Mouse (Mus musculus): ENCODE data around the gene Trim40. TPM values are rescaled to one million over a fixed set of nuclear protein-coding genes. Genes with fewer than 3 reads are reported as not detected.

The Trim40 gene
- total RNA-seq (2021) = not detected
- long read RNA-seq, experiment 1 = 0 reads
- long read RNA-seq, experiment 2 = 0 reads

DNA sequence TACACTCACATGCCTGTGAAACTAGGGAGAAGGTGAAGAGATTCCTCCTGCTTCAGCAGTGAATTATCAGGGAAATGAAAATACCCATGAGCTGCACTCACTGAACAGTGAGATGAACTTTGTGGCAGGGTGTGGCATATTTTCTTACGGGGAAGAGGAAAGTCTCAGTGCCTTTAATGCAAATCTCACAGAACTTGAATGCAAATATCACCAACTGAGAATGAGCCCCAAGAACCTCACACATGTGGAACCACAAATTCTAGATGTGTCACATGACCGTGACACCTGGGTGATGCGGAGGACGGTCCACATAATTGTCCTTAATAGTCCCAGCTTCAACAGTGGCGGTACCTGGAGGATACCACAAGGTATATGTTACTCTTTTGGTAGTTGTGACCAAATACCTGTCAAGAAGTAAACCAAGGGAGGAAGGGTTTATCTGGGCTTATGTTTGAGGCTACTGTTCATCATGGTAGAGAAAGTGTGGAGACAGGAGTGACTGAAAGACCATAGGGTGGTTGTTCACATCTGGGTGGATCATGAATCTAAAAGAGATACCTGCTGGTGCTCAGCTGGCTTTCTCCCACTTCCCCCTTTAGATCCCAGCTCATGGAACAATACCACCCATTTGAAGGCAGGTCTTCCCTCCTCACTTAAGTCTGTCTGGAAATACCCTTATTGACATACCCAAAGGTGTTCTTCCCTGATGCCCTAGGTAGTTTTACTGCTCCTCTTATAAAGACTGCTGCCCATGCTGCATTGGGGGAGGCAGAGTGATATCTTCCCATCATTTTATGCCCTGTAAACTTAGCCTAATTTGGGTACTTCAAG is at the start of gene Trim40:
Trim40 (minus strand) TSS at position 51 of the 831 bp plus-strand sequence.
- DNase-seq (ENCODE audit: low spot score in 2 of 2) = no peak

DNA sequence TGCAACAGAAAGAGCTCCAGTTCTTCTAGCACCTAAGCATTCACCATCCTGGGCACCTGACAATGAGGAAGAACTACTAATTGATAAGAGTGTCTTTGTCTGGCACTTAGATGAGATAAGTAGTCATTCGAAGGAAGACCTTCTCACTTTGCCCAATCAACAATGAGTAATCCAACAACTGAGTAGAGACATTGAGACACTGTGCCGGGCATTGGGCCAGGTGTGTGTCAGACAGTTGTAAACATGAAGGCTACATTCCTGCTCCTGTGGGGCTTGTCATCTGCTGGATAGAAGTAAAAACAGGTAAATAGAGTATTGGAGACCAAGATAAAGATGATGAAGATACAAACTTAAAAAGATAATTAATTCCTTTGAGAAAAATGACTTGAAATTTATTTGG is 48.1 kb upstream of the Trim40 start:
- no peak for DNase-seq (ENCODE audit: low spot score in 2 of 2)

DNA sequence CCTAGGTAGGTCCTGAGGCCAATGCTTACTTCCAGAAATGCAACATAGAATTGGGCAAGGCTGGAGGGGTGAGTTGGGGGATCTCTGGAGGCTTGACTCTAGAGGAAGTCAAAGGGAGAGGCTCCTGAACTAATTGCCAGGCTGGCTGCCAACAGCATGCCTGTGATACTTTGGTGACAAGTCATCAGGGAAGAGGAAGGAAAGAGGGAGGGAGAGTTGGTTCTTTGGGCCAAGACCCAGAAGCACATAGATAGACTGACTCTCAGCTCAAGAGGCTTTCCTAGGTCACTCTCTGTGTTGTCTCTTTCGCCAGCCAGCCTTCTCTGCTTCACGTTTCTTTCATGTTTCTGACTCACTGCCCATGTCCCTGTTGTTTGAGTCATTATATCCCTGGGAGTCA is 41.9 kb upstream of the Trim40 start:
- DNase-seq (ENCODE audit: low spot score in 2 of 2) = no peak

DNA sequence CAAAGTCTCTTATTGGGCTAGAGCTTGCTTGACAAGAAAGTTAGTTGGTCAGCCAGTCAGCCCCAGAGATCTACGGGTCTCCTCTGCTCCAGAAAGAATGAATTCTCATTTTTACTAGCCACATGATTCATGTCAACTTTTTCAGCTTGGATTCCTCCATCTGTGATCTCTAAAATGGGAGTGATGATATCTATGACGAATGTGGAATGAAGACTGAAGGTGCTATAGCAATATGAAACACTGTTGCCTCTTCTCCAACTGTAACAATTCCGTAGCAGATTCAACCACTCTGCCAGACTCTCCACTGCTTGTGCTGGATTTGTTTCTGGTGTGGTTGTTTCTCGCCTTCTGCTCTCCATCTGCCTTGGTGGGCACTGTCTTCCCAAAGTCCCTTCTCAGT is 41.2 kb upstream of the Trim40 start:
- no peak for DNase-seq (ENCODE audit: low spot score in 2 of 2)

DNA sequence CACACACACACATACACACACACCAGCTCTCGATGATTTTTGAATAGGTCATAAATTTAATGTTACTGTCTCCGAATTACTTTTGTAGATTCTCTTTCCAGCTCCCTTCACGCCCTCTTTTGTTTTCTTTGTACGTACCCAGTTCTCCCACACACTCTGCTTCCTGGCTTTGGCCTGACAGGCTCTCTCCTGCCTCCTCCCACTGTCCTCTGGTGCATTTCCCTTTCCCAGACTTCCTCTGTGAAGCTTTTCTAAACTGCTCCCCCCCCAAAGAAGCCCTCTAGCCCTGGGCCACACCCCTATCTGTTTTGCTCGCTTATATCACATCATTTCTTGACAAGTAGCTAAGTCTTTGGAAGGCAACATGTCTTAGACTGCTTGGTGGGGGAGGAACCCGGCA is 40.3 kb upstream of the Trim40 start:
- DNase-seq (ENCODE audit: low spot score in 2 of 2) = no peak

DNA sequence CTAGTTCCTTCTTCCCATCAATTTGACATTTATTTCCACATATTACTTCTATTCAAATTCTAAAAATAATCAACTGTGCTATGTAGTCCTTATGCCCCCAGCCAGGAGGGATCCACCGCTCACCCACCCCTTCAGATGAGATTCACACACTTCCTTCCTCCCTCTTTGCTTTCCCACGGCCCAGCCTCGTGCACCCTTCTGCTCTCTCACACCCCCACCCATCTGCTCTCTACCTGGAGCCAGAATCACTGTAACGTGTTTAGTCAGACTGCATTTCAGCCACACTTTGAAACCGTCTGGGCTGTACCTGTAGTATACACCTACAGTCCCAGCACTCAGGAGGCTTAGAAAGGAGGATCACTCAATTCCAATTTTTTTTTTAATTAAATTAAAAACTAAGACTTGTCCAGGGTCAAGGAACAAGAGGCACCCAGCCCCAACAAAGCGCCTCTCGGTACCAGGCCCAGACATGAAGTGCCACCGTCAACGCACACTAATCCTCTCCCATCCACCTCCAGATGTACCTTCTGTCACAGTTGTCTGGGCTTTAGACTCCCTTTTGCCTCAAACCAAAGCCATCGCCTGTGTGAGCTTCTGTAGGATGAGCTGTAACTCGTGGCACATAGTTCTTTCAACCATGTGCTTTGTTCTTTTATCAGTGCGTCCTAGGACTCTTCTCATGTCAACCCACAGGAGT is 39.5 kb upstream of the Trim40 start:
- peak in 1 of 2 experiments; percentile 49 for DNase-seq (ENCODE audit: low spot score in 2 of 2)

DNA sequence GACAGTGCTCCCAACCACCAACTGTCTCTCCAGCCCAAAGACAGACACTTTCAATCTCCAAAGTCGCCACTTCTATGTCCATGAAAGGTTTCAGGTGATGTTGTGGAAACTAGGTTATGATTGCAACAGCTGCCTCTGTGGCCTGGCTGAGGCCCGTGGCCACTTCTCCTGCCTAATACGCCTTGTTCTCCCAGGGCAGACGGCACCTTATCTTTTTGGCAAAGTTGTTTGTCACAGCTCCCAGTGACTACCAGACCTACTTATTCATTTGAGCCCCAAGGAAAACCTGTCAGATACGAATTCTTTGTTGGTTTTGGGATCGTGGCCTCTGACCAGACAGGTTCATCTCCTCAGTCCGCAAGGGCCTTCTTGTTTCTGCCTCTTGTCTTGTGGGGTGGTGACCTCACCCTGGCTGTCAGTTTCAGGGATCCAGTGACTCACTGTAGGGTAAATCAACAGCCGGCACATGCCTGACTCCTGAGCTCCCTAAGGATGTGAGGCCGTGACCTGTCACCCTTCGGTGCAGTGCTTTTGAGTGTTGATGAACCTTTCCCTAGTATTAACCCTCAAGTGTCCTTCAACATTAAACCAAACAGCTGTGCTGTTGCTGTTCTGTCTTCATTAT is 37.7 kb upstream of the Trim40 start:
- no peak for DNase-seq (ENCODE audit: low spot score in 2 of 2)

DNA sequence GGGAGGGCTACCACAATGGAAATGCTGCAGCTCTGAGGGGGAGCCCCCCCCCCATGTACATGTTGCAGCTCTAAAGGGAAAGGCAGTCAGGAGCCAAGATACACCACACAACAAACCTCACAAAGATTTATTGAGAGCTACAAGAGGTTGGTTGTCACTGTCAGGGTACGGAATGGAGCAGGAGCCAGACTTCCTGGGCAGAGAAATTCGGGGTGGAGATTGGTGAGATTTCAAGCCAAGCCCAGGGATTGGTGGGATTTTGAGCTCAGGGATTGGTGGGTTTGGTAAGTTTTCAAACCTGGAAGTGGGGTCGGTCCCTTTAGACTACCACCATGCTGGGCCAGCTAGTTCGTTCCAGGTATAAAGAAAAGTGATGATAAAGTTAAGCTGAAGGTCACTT is 33.6 kb upstream of the Trim40 start:
- DNase-seq (ENCODE audit: low spot score in 2 of 2) = no peak

DNA sequence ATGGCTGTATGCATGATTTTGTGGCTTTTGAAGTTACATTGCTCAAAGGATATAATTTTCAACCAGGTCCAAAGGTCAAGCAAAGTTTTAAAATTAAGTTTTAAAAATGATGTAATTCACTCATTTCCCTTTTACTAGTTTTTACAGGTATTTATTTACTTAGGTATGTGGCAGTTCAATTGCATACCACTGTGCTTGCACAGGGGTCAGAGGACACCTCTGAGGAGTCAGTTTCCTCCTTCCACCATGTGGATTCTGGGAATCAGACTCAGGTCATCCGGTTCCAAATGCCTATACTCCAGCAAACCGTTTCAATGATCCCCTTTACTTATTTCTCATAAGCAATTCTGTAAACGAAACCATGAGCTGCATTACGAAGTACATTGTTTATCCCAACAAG is 32.8 kb upstream of the Trim40 start:
- DNase-seq (ENCODE audit: low spot score in 2 of 2) = no peak

DNA sequence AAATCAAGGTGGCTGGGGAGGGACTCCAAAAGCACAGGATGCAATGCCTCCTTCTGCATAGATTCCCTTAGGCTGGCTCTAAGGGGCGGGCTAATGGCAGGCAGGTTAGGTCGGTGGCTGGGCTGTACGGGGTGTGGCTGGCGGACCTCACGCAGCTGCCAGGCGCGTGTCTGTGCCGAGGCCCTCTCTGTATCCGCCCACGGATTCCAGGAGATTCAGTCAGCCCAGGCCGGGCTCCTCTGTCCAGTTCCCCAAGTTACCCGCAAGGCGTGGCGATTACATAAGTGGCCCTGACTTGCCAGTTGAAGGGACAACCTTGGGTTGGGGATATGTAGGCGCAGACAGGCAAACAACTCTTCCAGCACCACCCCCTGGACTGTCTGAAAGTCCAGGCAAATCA is 30.3 kb upstream of the Trim40 start:
- DNase-seq (ENCODE audit: low spot score in 2 of 2) = no peak

DNA sequence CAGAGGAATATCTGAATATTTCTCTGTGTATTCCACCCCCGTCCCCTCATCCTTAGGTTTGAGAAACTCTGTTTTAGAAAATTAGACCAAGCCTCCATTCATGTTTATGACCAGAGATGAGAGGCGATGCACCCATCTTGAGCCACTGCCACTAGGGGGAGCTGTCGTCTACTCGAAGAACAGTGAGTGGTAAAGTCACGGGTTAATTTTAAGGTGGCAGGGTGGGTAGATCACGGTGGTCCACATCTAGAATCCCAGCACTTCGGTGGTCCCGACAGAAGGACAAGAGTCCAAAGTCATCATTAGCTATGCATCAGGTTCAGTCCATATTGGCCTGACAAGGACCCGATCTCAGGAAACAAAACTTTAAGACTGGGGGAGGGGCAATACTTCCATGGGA is 25.2 kb upstream of the Trim40 start:
- peak; percentile 52 to 58 for DNase-seq (ENCODE audit: low spot score in 2 of 2)

DNA sequence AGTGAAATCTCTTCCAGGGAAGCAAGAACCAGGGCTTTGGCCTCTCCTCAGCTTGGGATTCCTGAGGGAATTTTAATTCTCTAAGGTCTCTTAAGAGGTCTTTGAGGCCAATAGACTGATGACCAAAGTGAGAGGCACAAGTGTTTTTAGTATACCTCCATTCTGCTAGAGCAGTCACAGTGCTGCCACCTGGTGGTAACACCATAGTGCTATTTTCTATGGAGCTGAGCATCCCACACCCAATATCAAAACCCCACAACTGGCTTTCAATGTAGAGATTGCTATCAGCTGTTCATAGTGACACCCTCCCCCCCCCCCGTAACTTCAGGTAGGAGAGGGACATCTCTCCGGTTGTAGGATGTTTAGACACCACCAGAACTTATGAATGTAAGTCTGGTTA is 24.2 kb upstream of the Trim40 start:
- DNase-seq (ENCODE audit: low spot score in 2 of 2) = peak; percentile 56 to 77

DNA sequence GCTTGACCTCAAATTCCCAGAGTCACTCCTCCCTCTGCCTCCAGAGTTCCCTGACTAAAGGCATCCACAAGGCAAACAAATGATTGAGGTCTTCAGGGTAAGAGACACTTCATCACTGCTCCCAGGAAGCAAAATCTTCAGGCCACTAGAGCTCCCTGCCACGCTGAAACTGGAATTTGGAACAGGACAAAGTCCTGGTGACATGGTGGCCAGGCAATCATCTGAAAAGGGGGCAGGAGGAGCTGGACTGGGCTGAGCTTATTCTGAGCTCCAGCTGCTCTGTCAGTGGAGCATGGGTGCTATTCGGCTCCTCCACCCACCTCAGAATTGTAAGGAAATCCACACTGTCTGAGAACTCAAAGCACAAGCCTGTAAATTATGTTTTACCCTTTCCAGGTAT is 22.1 kb upstream of the Trim40 start:
- DNase-seq (ENCODE audit: low spot score in 2 of 2) = no peak

DNA sequence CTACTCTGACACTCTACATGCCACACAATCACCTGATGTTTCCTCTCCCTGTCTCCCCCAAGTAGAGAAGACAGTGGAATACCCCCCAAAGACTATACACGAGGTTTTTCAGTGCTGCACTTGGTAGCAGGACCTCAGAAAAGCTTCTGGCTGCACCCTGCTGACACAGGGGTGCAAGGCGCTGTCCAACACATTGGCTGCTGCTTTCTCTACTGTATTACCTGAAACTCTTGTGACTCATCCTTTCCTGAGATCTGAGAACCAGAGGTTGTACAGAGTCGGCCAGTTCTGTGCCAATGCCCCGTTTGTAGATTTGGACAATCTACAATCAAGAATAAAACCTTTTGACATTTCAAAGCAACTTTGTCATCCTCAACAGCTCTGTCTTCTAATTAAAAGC is 19.9 kb upstream of the Trim40 start:
- no peak for DNase-seq (ENCODE audit: low spot score in 2 of 2)

DNA sequence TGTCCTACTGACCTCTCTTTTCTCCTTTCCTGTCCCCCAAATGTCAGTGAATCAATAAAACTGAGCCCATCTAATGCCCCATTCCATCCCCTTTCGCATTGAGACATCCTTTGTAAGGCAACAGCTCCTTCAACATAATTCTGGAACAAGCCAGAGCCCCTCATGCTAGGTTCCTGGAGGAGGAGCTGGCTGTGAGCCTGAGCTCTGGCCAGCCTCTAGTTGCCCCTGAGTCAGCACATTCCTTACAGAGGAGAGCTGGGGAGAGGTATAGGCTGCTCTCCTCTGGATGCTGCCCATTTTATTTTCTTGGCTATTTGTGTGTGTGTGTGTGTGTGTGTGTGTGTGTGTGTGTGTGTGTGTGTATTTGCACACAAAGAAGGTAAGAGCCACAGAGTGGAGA is 18.3 kb upstream of the Trim40 start:
- no peak for DNase-seq (ENCODE audit: low spot score in 2 of 2)

DNA sequence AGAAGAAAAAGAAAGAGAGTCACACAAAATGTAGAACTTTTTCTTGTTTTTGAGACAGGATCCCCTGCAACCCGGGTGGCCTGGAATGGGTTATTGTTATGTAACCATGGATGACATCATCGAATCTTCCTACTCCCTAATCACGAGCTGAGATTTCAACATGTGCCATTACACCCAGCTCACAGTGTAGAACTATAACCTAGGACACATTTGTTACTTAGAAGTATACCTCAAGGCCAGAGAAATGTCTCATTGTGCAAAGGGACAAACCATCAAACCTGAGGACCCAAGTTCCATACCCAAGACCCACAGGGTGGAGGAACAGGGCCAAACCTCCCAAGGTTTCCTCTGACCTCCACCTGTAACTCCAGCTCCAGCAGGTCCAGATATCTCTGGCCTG is 13.7 kb upstream of the Trim40 start:
- DNase-seq (ENCODE audit: low spot score in 2 of 2) = no peak

DNA sequence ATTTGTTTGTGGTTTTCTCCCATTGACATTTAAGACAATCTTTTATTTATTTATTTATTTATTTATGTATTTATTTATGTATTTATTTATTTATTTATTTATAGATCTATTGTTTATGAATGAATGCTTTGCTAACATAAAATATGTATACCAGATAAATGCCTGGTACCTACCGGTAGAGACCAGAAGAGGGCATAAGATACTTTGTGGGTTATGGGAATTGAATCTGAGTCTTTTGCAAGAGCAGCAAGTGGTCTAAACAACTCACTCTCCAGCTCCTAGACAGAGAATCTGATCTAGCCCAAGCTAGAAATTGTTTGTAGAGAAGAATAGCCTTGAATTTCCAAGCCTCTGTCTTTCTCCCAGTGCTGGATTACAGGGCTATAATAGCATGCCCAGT is 10.8 kb upstream of the Trim40 start:
- DNase-seq (ENCODE audit: low spot score in 2 of 2) = no peak

DNA sequence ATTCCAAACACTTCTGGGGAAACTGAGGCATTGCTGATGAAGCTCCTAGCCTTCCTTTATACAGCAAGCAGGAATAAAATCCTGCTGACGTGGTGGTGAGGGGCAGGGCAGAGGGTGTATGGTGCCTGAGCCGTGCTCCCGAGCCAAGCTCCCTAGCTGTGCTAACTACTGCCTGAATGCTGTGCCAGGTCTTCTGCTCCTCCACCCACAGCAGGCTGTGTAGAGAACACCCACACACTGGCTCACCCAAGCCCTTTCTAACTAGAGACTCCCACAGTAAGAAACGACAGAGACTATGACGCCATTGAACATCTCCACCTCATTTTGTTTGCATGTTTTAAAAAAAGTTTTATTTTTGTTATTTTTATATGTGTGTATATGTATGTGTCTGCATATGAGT is 10.1 kb upstream of the Trim40 start:
- peak in 1 of 2 experiments; percentile 59 for DNase-seq (ENCODE audit: low spot score in 2 of 2)

DNA sequence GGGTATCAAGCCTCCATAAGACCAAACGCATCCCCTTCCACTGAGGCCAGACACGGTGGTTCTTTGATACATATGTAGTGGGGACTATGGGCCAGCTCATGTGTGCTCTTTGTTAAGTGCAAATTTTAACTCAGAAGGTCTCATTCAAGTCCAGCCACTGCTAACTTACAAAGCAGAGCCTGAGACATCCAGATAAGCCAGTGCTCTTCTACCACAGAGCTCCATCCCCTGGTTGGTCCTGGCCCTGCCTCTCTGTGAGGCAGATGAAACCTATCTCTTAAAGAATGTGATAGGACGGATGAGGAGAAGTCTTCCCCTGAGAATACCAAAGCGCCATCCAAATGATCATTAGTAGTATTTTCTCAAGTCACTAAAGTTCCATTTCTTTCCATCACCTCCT is 9.5 kb upstream of the Trim40 start:
- no peak for DNase-seq (ENCODE audit: low spot score in 2 of 2)

DNA sequence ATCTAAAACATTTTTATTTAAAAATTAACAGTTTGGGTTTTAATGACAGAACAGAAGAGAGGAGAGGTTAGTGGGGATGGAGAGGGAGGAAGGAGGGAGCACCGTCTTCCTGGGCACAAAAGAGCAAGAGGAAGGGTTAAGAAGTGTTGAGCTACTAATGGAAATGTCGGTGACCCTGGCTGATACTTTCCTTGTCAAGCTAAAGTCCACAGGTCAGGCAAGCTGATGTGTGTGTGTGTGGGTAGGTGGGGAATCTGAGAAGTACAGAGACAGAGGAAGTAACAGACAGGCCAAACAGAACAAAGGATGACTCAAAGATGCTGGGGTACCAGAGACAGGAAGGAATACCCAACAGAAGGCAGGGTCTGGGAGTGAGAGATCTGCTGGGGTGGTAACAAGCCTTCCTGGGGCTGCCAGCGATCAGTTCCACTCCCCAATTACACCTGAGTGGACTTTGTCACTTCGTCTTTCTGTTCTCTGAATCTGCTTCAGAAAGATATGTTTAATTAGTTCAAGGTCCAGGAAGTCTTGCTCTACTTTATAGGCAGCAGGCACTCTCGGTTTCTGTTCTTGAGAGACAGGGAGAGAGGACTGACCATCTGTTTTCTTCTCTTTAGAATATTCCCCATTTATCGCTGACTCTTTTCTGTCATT is 7.8 kb upstream of the Trim40 start, which contains the start of gene Trim31:
Trim31 (plus strand) TSS at position 567 of the 654 bp plus-strand sequence.
- no peak for DNase-seq (ENCODE audit: low spot score in 2 of 2)

DNA sequence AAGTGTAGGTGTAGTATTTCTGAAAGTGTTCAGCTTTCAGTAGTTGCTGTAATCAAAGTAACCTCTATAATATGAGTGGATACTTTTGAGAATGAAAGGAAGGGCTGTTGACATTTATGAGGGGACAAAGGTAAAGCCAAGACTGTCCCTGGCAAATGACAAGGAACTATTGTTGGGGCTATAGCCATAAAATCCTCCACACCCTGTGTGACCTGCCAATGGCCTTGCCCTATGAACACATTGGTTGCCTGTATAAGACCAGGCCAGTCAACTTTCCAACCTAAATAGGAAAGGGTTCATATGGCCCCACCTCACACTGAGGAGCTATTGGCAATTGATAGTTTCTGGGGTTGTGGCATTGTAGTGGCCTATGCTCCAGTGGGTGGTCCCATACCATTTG is 7.1 kb upstream of the Trim40 start:
- no peak for DNase-seq (ENCODE audit: low spot score in 2 of 2)

DNA sequence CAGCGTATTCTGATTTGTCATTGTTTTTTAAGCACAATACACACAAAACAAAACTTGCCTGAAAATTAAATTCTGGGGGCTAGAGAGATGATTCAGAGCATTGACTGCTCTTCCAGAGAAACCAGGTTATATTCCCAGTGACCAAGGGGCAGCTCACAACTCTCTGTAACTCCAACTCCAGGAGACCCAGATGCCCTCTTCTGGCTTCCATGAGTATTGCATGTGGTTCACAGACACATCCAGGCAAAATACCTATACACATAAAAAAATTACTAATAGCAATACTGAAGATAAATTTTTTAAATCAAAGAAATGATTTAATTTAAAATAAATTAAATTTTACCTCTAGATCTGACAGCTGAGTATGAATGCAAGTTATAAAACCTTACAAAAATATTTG is 6.7 kb upstream of the Trim40 start:
- DNase-seq (ENCODE audit: low spot score in 2 of 2) = peak in 1 of 2 experiments; percentile 20

Measured in layer of hippocampus, postnatal 14 days (tissue).